Mouse (Mus musculus) heart, embryonic 15.5 days (tissue): ENCODE measurements around the gene Jakmip3. TPM values are rescaled to one million over a fixed set of nuclear protein-coding genes. Genes with fewer than 3 reads are reported as not detected.

ENCODE experiments used
- ATAC-seq: fragments of 200-750 bp; cut with Nextera tagmentation; replicated peaks from 2 replicates; pipeline ENCODE4 v1.8.0; 2017; ENCODE audit warnings: low read depth, moderate TSS enrichment; ENCODE audit not compliant: insufficient number of reproducible peaks, insufficient read depth, low FRiP score
- H3K27ac ChIP-seq: fragments of 300-500 bp; sonication (generic); 2 replicates; pipeline ENCODE4 v1.5.1; 2015; ENCODE audit warnings: mild to moderate bottlenecking, inconsistent platforms
- H3K27me3 ChIP-seq: fragments of 300-500 bp; sonication (generic); 2 replicates; pipeline ENCODE4 v1.6.1; 2015; ENCODE audit warnings: inconsistent platforms
- H3K36me3 ChIP-seq: fragments of 300-500 bp; sonication (generic); 2 replicates; pipeline ENCODE4 v1.6.1; 2015; ENCODE audit warnings: mild to moderate bottlenecking, inconsistent platforms
- H3K4me1 ChIP-seq: fragments of 300-500 bp; sonication (generic); replicated peaks from 2 replicates; pipeline ENCODE4 v1.6.1; 2015; ENCODE audit warnings: inconsistent platforms
- H3K4me2 ChIP-seq: fragments of 300-500 bp; sonication (generic); 2 replicates; pipeline ENCODE4 v1.6.1; 2015; ENCODE audit warnings: inconsistent platforms, mild to moderate bottlenecking, moderate library complexity
- H3K4me3 ChIP-seq: fragments of 300-500 bp; sonication (generic); 2 replicates; pipeline ENCODE4 v1.5.1; 2015; ENCODE audit warnings: mild to moderate bottlenecking, inconsistent platforms
- H3K9ac ChIP-seq: fragments of 300-500 bp; sonication (generic); 2 replicates; pipeline ENCODE4 v1.6.1; 2015; ENCODE audit warnings: mild to moderate bottlenecking, inconsistent platforms
- H3K9me3 ChIP-seq: fragments of 300-500 bp; sonication (generic); replicated peaks from 2 replicates; pipeline ENCODE4 v1.6.1; 2016; ENCODE audit warnings: inconsistent platforms
- WGBS: fragments of 180-500 bp; shearing (Covaris S2); methylation state at CpG from one replicate; pipeline ENCODE4 v1.1.7; 2015; ENCODE audit warnings: mixed read lengths; 5-methylcytosine and 5-hydroxymethylcytosine counted together
- polyA plus RNA-seq: library from polyadenylated mRNA; unstranded; fragments of >200 nt; fragmentation: Nextera tagmentation; extraction: Ambion mirVana; gene quantifications from 2 replicates; pipeline ENCODE4 v1.2.1, GENCODE M21; 2015

Gene Jakmip3
- polyA plus RNA-seq, 1 experiment from 2014 or later, result not detected

DNA sequence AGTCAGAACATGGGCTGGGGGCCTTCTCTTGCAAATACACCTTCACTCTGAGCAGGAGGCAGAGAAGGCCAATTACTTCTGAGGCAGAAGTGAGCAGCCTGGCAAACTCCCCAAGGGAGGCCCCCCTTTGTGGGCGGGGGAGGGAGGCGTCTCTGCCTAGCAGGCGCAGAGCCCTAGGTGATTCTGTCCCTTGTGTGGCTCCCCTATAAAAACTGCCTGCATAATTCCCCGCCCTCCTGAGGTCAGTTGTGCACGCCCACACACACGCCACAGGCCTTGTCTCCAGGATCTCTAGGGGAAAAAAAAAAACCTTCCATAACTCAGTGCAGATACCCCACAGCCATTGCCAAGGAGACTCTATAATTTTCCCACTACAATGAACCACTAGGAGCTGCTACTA, 189.8 kb downstream of the Jakmip3 start:
- no peak overlapping the region for H3K4me3 ChIP-seq
- H3K36me3 ChIP-seq, result no peaks in the 10 kb centered on the region
- H3K9ac ChIP-seq, result no peak overlapping the region
- H3K27me3 ChIP-seq, result peaks cover 11% of the 10 kb centered on the region
- no peaks in the 10 kb centered on the region for H3K9me3 ChIP-seq
- H3K4me1 ChIP-seq, result peaks cover 17% of the 10 kb centered on the region
- no peak overlapping the region for H3K27ac ChIP-seq
- 65% methylated on average over 6 of the region's 6 CpGs for WGBS
- no peak for ATAC-seq
- H3K4me2 ChIP-seq, result no peak overlapping the region

DNA sequence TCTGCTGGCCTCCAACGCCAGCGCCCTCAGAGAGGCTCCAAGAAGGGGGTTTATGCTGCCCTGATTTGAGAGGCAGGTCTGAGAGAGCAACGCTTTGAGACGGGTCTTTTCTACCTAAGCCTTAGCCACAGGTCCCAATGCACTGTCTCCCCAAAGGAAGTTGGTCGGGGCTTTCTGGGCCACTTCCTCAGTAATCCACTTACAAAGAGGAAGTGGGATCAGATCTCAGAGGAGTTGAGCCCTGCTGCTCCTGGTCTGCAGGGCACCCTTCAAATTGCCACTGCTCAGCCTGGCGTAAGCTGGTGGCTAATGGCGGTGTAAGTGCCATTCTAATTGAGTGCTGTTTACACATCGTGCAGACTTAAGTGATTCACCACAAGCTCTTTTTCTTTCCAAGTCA, 191.0 kb downstream of the Jakmip3 start:
- no peak overlapping the region for H3K4me3 ChIP-seq
- peaks cover 11% of the 10 kb centered on the region for H3K27me3 ChIP-seq
- H3K9me3 ChIP-seq, result no peaks in the 10 kb centered on the region
- H3K36me3 ChIP-seq, result no peaks in the 10 kb centered on the region
- H3K4me1 ChIP-seq, result peaks cover 16% of the 10 kb centered on the region
- no peak overlapping the region for H3K4me2 ChIP-seq
- H3K9ac ChIP-seq, result no peak overlapping the region
- no peak for ATAC-seq
- H3K27ac ChIP-seq, result no peak overlapping the region
- WGBS, result 69% methylated on average over 8 of the region's 8 CpGs

DNA sequence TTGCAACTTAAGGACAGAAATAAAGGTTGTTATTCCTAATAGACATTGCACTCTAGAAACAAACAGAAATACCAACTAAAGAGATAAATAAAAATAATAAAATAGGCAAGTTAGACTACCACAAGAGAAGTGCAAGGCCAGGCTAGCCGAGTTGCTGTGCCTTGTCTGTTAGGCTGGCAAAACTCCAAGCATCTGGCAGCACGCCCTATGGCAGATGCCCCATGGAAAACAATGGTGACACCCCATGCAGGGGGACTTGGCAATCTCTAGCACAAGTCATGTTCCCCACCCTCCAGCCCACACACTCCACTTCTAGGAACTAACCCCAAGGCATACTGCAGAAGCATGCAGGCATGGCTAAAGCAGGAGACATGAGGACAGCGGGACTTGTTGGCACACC, 192.9 kb downstream of the Jakmip3 start:
- Histone ChIP-seq H3K36me3 (no peaks in the 10 kb centered on the region), H3K4me3 (no peak overlapping the region), H3K4me2 (no peak overlapping the region), H3K9me3 (no peaks in the 10 kb centered on the region), H3K27ac (no peak overlapping the region), H3K4me1 (peaks cover 15% of the 10 kb centered on the region), H3K9ac (no peak overlapping the region), H3K27me3 (peaks cover 7% of the 10 kb centered on the region; the same call in 1 of the 2 replicates)
- WGBS, result 61% methylated on average over 3 of the region's 3 CpGs
- no peak for ATAC-seq

Other genes starting within 250 kb of the Jakmip3 start
- 28.4 and 30.2 TPM in 2 replicates for gene Ppp2r2d, start 94.7 kb upstream of the Jakmip3 start, polyA plus RNA-seq
- gene Mapk1ip1, start 94.5 kb upstream of the Jakmip3 start, polyA plus RNA-seq, result 11.9 and 15.2 TPM in 2 replicates
- 187 and 248 TPM in 2 replicates for gene Bnip3, start 31.2 kb upstream of the Jakmip3 start, polyA plus RNA-seq
- gene Dpysl4, start 145.3 kb downstream of the Jakmip3 start, polyA plus RNA-seq, result 3.3 and 3.6 TPM in 2 replicates